Mouse (Mus musculus): Measurements from ENCODE around the gene Chchd4. TPM values are rescaled to one million over a fixed set of nuclear protein-coding genes. Genes with fewer than 3 reads are reported as not detected.

Chchd4 gene
- 20.3 and 21.2 TPM in 2 replicates for polyA plus RNA-seq (2012; rRNA removed)

DNA sequence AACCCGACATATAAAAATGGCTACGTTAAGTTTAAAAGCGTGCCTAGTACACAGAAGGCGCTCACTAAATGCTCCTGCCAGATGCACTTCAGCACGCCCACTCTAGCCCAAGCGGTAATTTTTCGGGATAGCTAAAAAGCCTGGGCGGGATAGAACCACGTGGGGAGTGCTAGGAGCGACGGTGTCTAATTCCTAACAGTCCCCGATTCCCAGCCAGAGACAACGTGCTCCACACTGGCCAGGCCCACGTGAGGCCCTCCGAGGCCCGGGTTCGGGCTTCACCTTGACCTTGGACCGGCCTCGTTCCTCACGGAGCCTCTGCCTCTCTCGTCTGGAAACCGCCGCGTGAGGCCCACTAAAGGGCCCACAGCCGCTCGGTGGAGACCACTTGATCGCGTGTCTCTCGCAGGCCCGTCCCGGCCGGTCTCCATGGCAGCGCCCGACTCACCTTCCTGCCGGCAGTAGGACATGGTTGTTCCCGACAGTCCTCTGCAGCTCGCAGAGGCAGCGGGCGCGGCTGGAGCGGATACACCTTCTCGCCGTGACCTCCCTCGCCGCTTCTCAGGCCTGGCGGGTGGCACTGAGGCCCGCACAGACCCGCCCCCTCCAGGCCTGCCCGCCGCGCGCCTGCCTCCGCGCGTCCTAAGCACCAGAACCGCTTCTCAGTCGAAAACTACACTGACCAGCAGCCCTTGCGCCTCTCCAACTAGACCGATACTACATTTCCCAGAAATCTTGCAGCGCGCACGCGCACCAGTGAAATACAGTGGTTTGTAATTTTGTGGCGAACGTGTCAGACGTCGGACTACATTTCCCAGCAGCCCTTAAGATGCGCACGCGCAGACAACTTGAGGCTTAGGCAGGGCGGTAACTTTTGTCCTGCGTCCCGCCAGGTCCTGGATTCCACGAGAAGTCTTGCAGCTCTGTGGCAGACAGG, at the start of gene Chchd4, which contains the start of gene Tmem43:
TSS of gene Chchd4 (minus strand) at position 679 of the 937 bp plus-strand sequence.
TSS of gene Tmem43 (plus strand) at position 836 of the 937 bp plus-strand sequence.

DNA sequence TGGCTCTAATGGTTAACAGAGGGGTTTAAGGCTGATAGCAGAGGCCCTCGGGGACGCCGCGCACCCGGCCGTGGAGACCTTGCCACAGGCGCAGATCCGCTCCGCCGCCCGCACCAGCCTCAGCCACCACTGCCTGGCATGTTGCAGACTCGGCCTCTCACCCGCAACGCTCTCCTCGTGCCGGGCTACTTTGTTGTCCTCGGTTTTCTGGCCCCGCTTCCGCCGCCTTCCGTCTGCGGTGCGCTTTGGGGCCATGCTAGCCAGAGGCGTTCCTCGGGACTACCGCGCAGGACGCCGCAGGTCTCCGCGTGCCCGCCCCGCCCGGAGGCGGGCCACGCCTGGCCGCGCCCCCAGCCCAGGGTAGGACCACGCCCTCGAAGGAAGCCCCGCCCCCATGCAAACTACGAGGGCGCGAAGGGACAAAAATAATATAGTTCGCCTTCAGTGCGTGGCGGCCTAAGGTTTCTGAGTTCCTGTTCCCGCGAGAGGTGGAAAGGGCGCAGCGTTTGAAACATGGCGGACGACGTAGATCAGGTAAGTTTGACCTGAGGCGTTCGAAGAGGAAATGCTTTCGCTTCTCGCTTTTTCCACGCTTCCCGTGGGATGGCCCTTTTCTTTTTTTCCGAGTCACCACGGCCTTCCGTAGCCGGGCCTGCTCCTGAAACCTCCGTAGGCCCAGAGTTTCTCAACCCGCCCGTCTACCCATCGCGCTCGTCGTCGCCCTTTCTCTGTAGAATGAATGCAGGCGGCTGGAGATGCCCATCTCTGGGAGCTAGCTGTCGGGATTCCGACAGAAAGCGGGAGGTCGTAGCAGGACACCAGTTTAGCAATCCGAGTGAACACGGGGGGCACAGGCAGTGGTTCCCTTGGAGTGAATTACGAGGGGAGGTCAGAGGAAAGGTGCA, 42.5 kb upstream of the Chchd4 start, which contains the start of the genes Xpc and Lsm3:
TSS of gene Xpc (minus strand) at position 344 of the 905 bp plus-strand sequence.
TSS of gene Lsm3 (plus strand) at position 384 of the 905 bp plus-strand sequence.

Other genes starting within 250 kb of the Chchd4 start
- 17.4 and 21.4 TPM in 2 replicates for gene Wnt7a, start 62.2 kb downstream of the Chchd4 start, polyA plus RNA-seq (2012; rRNA removed)
- gene Tmem43, start 157 bp upstream of the Chchd4 start, polyA plus RNA-seq (2012; rRNA removed): 56.1 and 60.7 TPM in 2 replicates
- 13.2 and 14.0 TPM in 2 replicates for gene Xpc, start 42.3 kb upstream of the Chchd4 start, polyA plus RNA-seq (2012; rRNA removed)
- 93.3 and 107 TPM in 2 replicates for gene Lsm3, start 42.4 kb upstream of the Chchd4 start, polyA plus RNA-seq (2012; rRNA removed)
- gene Slc6a6, start 210.5 kb upstream of the Chchd4 start, polyA plus RNA-seq (2012; rRNA removed): 77.5 and 102 TPM in 2 replicates

Measured in central nervous system, embryonic 18 days (tissue).